Mouse (Mus musculus) 3134 (cell line): ENCODE results near the gene Rcor3.

Source experiments
- DNase-seq: peaks from one replicate; pipeline ENCODE4 v3.0.0-alpha.2; 2011; ENCODE audit warnings: low spot score; ENCODE audit not compliant: insufficient read length; ENCODE audit errors: extremely low read depth

Gene Rcor3

GRCm38 (mm10) chr1:192072426-192072825 lies 65.4 kb downstream of the Rcor3 start:
- no peak for DNase-seq

- DNase-seq: no peak
Measured at GRCm38 (mm10) chr1:192070618-192071051, 67.2 kb downstream of the Rcor3 start.

- peak; percentile 92 for DNase-seq
Measured at GRCm38 (mm10) chr1:192069971-192070591, 67.8 kb downstream of the Rcor3 start.

GRCm38 (mm10) chr1:192068188-192068587 lies 69.7 kb downstream of the Rcor3 start:
- no peak for DNase-seq

- DNase-seq: no peak
Measured at GRCm38 (mm10) chr1:192066956-192067355, 70.9 kb downstream of the Rcor3 start.

- DNase-seq: no peak
Measured at GRCm38 (mm10) chr1:192063209-192063946, 74.5 kb downstream of the Rcor3 start.

GRCm38 (mm10) chr1:192062682-192063081 lies 75.2 kb downstream of the Rcor3 start:
- DNase-seq: no peak

GRCm38 (mm10) chr1:192061666-192062306 lies 76.1 kb downstream of the Rcor3 start:
- DNase-seq: peak; percentile 84

GRCm38 (mm10) chr1:192058911-192059310 lies 79.0 kb downstream of the Rcor3 start:
- no peak for DNase-seq

GRCm38 (mm10) chr1:192053726-192054125 lies 84.1 kb downstream of the Rcor3 start:
- no peak for DNase-seq

- DNase-seq: no peak
Measured at GRCm38 (mm10) chr1:192052986-192053385, 84.9 kb downstream of the Rcor3 start.

GRCm38 (mm10) chr1:192052461-192052860 lies 85.4 kb downstream of the Rcor3 start:
- DNase-seq: no peak
